Mouse (Mus musculus) small intestine, adult 2 months (tissue): Measurements from ENCODE around the gene Ampd2. TPM values are rescaled to one million over a fixed set of nuclear protein-coding genes. Genes with fewer than 3 reads are reported as not detected.
A peak's percentile ranks its signal among the peaks of the same experiment; 100 is the strongest.

Experiments
- H3K27ac ChIP-seq: fragments of 200-500 bp; 2 replicates; pipeline ENCODE4 v1.5.1; 2012; ENCODE audit warnings: low read depth, low read length, control low read depth, inconsistent platforms; ENCODE audit not compliant: insufficient read depth
- H3K27me3 ChIP-seq: fragments of 200-500 bp; 2 replicates; pipeline ENCODE4 v1.6.1; 2012; ENCODE audit warnings: mild to moderate bottlenecking, moderate library complexity, low read length, inconsistent platforms; ENCODE audit not compliant: control insufficient read depth, insufficient read depth
- H3K36me3 ChIP-seq: fragments of 200-500 bp; 2 replicates; pipeline ENCODE4 v1.6.1; 2012; ENCODE audit warnings: mild to moderate bottlenecking, low read length, control low read depth, inconsistent platforms; ENCODE audit not compliant: control insufficient read depth, insufficient read depth
- H3K4me1 ChIP-seq: fragments of 200-500 bp; 2 replicates; pipeline ENCODE4 v1.6.1; 2012; ENCODE audit warnings: low read length, inconsistent platforms, mixed read lengths; ENCODE audit not compliant: control insufficient read depth, insufficient read depth, insufficient read length
- H3K4me3 ChIP-seq: fragments of 200-500 bp; 2 replicates; pipeline ENCODE4 v1.5.1; 2012; ENCODE audit warnings: low read depth, mild to moderate bottlenecking, control low read depth, inconsistent platforms, low read length, moderate library complexity
- CTCF ChIP-seq: fragments of 200-500 bp; IDR thresholded peaks from 2 replicates; pipeline ENCODE4 v1.5.1; 2012; ENCODE audit warnings: low read depth, mild to moderate bottlenecking, control low read depth, inconsistent platforms, low read length, moderate library complexity, mixed read lengths; ENCODE audit not compliant: insufficient replicate concordance, insufficient read length; ENCODE audit errors: extremely low read depth
- POLR2A ChIP-seq: fragments of 200-500 bp; IDR thresholded peaks from 2 replicates; pipeline ENCODE4 v1.6.1; 2012; ENCODE audit warnings: low read depth, mild to moderate bottlenecking, control low read depth, inconsistent platforms, low read length, moderate library complexity
- WGBS: fragments of 180-500 bp; shearing (Covaris S2); methylation state at CpG from one replicate; pipeline ENCODE4 v1.1.7; 2018; 5-methylcytosine and 5-hydroxymethylcytosine counted together
- polyA plus RNA-seq: library from polyadenylated mRNA; depleted of rRNA; stranded (reverse); fragments of >200 nt; gene quantifications from 2 replicates; pipeline ENCODE4 v1.2.3, GENCODE M21; 2012

Gene Ampd2
- polyA plus RNA-seq, 1 experiment: 107 TPM

DNA sequence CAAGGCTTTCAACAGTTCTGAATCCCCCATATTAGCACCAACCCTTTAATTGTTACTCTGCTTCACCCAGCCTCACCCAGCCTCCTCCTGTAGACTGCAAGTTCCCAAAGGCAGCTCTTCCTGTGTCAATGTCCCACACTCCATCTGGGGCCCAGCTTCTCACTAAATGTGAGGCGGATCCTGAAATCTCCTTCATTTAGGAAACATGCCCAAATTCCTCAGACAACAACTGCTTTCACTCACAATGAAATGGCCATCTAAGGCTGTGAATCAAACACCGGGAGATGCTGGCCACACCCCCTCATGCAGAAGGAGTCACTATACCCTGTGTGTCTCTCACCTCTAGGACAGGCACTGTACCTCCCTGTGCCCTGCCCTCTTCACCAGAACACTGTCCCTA is 3.5 kb upstream of the Ampd2 start:
- H3K4me3 ChIP-seq: no peak overlapping the region
- TF ChIP-seq CTCF (no peak), POLR2A (no peak)
- H3K4me1 ChIP-seq: peaks cover 6% of the 10 kb centered on the region; the same call in 1 of the 2 replicates
- no peaks in the 10 kb centered on the region for H3K36me3 ChIP-seq
- WGBS: 55% methylated on average over 2 of the region's 2 CpGs
- H3K27ac ChIP-seq: no peak overlapping the region
- H3K27me3 ChIP-seq: no peaks in the 10 kb centered on the region

DNA sequence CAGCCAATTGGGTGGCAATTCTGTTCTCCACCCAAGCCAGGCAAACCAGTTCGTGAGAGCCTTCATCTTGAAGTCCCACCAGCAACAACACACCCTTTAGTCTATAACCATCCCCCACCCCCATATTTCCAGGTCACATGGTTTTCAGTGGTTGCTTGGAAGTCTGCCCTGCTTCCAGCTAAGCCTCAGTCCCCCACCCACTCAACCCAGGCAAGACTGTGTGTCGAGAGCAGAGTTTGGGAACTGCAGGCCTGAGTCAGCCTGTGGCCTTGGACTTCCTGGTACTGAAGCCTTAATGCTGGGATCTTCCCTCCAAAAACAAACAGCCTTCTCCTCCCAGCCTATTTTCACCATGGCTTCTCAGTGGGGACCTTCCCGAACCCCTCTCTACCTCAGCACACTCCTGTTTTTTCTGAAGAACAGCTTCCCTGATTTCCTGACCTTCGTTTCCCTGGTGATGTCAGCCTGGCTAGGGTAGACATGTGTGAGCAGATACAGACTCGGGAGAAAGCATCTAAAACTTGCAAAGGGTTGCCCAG is 2.5 kb upstream of the Ampd2 start:
- Histone ChIP-seq H3K36me3 (no peaks in the 10 kb centered on the region), H3K4me1 (peaks cover 12% of the 10 kb centered on the region; the same call in 1 of the 2 replicates), H3K4me3 (no peak overlapping the region), H3K27me3 (no peaks in the 10 kb centered on the region), H3K27ac (no peak overlapping the region)
- 64% methylated on average over 5 of the region's 5 CpGs for WGBS
- TF ChIP-seq POLR2A: no peak
- no peak for TF ChIP-seq CTCF

DNA sequence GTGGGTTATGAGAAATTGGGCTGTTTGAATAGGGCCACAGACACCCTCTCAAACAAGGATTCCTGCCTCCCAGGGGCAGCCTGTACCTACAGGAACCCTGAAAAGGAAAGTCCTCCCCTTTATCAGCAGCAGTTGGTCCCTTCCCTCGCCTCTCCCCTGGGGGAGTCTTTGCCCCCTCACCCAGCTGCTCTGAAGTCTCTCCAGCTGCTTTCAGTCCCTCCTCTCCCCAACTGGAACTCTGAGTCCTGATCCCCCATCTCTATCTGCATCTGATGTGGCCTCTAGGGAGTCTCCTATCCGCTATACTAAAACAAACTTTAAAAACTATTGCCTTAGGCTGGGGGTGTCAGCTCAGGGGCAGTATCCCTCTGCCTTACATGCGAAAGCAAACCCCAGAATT is 878 bp upstream of the Ampd2 start:
- 76% methylated on average over 3 of the region's 3 CpGs for WGBS
- Histone ChIP-seq H3K27ac (0 out of 2 replicates have a peak overlapping the region, but pooled peaks have one; percentile 32), H3K4me3 (no peak overlapping the region), H3K27me3 (no peaks in the 10 kb centered on the region), H3K4me1 (peaks cover 13% of the 10 kb centered on the region; the same call in 1 of the 2 replicates), H3K36me3 (no peaks in the 10 kb centered on the region)
- TF ChIP-seq CTCF (no peak), POLR2A (no peak)

DNA sequence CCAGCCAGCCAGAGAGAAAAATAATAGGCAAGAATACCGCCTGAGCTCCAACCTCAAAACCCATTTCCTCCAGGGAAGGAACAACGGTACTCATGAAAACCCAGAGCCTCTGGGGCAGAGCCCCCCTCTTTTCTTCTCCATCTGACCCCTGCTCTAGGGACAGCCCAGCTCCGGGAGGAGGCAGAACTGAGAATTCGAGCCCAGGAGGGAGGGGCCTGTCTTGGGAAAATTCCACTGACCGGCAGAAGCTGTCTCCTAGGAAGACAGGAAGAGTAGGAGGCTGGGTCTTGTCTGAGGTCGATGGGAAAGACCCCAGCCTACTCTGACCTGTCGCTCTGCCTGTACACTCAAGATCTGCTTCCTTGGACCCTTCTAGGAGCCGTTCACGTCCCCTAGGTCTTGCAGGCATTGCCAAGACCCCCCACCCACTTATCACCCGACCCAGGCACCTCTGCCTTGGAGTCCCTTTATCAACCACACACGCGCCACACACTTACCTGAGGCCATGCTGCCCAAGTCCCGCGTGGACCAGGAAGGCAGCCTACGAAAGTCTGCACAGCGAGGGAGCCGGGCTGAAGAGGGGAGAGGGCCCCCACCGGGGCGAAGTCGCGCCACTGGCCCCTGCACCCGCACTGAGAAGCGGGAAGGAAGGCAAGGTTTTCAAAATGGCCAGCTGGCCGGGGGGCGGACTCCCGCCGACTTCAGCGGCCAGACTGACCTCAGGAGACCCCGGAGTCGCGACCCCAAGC is 556 bp downstream of the Ampd2 start:
- TF ChIP-seq CTCF: no peak
- peak overlapping the region; percentile 87 for H3K27ac ChIP-seq
- peak overlapping the region; percentile 76 for H3K4me3 ChIP-seq
- H3K36me3 ChIP-seq: no peaks in the 10 kb centered on the region
- under 1% methylated on average over 31 of the region's 31 CpGs for WGBS
- no peaks in the 10 kb centered on the region for H3K27me3 ChIP-seq
- H3K4me1 ChIP-seq: peaks cover 13% of the 10 kb centered on the region; the same call in 1 of the 2 replicates

DNA sequence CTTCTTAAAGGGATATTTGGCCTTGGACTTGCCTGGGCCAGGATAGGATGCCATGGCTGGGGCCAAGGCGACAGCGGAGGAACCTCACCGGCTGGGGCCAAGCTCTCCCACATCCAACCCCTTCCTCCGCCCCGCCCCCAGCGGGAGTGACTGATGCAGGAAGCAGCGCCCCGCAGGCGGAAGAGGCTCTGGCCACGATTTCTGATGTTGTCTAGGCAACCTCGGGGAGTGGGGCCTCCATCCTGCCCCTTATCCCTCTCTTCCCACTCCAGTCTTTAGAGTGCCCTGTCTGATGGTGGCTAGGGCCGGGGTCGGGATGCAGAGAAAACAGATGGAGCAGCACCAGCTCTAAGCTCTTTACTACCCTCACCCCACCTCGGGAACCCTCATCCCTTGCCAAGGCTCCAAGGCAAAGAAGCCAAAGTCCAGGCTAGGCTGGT is 1.1 kb downstream of the Ampd2 start:
- peaks cover 4% of the 10 kb centered on the region; the same call in 1 of the 2 replicates for H3K36me3 ChIP-seq
- 2% methylated on average over 14 of the region's 14 CpGs for WGBS
- no peaks in the 10 kb centered on the region for H3K27me3 ChIP-seq
- peak overlapping the region; percentile 76 for H3K4me3 ChIP-seq
- H3K27ac ChIP-seq: peak overlapping the region; percentile 87
- TF ChIP-seq POLR2A: 0 out of 2 replicates have a peak, but pooled peaks have one; percentile 12
- TF ChIP-seq CTCF: no peak
- H3K4me1 ChIP-seq: peaks cover 13% of the 10 kb centered on the region; the same call in 1 of the 2 replicates

DNA sequence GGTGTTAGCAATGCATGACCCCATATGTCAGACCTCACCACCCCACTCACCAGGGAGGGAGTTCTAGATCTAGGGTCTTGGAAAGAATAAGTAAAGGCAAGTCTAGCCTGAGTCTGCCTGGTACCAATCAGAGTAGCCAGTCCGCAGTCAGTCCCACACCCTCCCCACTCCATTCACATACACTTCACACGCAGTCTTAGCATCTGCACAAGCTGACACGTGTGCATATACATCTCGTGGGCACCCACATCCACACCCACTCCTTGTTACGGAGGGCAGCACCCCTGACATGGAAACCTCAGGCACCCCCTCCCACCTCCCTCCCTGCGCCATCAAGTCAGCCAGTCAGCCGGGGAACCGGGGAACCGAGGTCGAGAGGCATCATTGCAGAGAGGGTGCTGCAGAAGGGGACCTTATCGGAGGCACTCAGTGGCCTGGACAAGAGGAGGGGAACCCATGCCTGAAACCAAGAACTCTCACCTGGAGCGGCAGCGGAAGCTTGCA is 1.6 kb downstream of the Ampd2 start:
- H3K27ac ChIP-seq: no peak overlapping the region
- H3K4me1 ChIP-seq: peaks cover 13% of the 10 kb centered on the region; the same call in 1 of the 2 replicates
- WGBS: 8% methylated on average over 13 of the region's 13 CpGs
- H3K27me3 ChIP-seq: no peaks in the 10 kb centered on the region
- TF ChIP-seq POLR2A: no peak
- TF ChIP-seq CTCF: no peak
- peaks cover 9% of the 10 kb centered on the region; the same call in 1 of the 2 replicates for H3K36me3 ChIP-seq
- H3K4me3 ChIP-seq: peak overlapping the region; percentile 76

DNA sequence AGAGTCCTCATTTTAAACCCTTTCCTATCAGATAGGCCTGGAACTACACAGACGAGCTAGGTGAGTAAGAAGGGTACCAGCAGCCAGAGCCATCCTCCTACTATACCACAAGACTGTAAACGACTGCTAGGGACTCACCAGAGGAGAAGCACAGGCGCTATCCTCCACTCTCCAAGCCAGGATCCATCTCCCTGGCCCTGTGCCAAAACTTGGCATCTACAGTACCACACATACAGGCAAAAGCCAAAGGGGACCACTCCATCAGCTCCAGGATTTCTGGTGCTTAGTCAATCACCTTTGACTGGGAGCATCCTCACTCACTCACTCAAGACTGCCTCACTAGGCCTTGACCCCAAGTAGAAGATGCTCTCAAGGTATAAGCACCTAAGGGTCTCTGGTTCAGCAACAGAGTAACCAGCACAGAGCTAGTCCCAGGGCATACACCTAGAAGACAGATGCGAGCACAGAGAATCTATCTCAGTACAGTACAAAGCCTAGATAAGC is 2.5 kb downstream of the Ampd2 start:
- Histone ChIP-seq H3K27me3 (no peaks in the 10 kb centered on the region), H3K36me3 (peaks cover 14% of the 10 kb centered on the region), H3K4me3 (no peak overlapping the region), H3K27ac (no peak overlapping the region), H3K4me1 (peaks cover 13% of the 10 kb centered on the region; the same call in 1 of the 2 replicates)
- TF ChIP-seq CTCF (no peak), POLR2A (no peak)
- WGBS: 50% methylated on average over 4 of the region's 4 CpGs
